Mouse (Mus musculus) cerebellum, adult 9-11 months (tissue): ENCODE measurements around the gene Pcsk4.

Source experiments
- DNase-seq: peaks from one replicate; pipeline ENCODE4 v3.0.0; 2022

Gene Pcsk4

DNA sequence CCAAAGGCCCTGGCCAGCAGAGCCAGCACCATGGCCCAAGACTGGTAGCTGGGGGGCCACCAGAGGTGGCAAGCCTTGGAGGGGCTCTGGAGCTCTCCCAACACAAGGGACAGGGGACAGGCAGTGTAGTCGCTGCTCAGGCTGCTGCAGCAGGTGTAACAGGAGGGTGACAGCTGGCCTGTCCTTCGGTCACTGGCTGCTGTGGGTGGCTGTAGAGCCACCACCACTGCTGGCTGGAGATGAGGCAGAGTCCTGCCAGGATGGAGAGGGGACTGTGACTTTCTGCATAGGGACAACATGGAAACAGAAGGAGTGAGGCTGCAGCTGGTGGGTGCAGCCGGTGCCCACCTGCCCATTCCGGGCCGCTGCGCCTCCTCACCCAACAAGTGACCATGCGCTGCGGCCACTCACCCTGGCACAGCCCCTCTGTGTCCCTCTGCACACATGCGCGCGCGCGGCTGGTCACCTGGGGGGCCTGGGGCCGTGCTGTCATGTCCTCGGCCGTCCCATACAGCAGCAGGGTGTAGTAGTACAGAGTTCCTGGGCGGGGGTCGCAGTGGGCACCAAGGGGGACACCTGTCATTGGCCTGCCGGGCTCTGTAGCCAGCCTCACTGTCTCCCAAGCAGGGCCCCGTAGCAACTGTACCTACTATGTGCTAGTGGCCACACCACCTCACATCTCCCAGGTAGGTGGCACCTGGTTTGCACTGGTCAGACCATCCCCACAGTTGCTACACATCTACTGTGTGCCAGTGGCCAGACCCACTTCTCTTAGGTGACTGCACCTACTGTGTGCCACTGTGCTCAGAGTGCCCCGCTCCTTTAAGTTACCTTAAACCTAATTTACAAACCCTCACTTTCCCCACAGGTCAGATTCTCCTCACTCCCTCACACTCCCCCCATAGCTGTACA, 7.4 kb downstream of the Pcsk4 start:
- peak; percentile 70 for DNase-seq

GRCm38 (mm10) chr10:80321014-80321669, 8.2 kb downstream of the Pcsk4 start:
- no peak for DNase-seq

GRCm38 (mm10) chr10:80320340-80320760, 8.9 kb downstream of the Pcsk4 start, which contains the start of gene 2310011J03Rik:
Gene 2310011J03Rik, minus strand, starts transcription at chr10:80320537.
- peak; percentile 91 for DNase-seq

GRCm38 (mm10) chr10:80317011-80317410, 12.3 kb downstream of the Pcsk4 start:
- no peak for DNase-seq

DNA sequence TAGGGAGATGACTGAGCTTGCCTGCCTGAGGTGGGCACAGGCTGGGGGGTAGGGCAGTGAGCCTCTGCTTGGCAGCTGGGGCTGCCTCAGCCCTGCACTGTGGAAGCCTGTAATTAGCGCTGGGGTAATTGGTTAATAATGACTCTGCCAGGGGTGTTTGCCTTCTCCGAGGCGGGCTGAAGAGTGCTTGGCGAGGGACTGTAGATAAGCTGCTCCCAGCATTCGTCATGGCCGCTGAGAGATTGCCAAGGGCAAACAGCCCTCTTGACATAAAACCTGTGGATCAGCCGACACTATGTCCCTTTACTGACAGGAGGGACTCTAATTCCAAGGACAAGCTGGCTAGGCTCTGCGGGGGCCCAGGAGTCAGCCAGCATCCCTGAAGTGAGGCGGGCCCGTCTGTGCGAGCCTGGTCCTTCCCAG, 12.9 kb downstream of the Pcsk4 start:
- DNase-seq: no peak

GRCm38 (mm10) chr10:80315315-80315714, 14.0 kb downstream of the Pcsk4 start:
- peak; percentile 45 for DNase-seq

- DNase-seq: peak; percentile 62
Measured at GRCm38 (mm10) chr10:80314494-80315001, 14.8 kb downstream of the Pcsk4 start.

DNA sequence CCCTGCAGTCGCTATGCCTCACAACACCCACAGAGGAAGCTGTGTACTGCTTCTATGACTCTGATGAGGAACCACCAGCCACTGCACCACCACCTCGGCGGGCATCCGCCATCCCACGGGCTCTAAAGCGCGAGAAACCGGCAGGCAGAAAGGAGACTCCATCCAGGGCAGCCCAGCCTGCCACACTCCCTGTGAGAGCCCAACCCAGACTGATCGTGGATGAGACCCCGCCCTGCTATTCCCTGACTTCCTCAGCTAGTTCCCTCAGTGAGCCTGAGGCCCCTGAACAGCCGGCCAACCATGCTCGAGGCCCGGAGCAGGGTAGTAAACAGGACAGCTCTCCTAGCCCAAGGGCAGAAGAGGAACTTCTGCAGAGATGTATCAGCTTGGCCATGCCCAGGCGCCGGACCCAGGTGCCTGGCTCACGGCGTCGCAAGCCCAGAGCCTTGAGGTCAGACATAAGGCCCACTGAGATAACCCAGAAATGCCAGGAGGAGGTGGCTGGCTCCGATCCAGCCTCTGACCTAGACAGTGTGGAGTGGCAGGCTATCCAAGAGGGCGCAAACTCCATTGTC, 15.6 kb downstream of the Pcsk4 start:
- peak; percentile 78 for DNase-seq

DNA sequence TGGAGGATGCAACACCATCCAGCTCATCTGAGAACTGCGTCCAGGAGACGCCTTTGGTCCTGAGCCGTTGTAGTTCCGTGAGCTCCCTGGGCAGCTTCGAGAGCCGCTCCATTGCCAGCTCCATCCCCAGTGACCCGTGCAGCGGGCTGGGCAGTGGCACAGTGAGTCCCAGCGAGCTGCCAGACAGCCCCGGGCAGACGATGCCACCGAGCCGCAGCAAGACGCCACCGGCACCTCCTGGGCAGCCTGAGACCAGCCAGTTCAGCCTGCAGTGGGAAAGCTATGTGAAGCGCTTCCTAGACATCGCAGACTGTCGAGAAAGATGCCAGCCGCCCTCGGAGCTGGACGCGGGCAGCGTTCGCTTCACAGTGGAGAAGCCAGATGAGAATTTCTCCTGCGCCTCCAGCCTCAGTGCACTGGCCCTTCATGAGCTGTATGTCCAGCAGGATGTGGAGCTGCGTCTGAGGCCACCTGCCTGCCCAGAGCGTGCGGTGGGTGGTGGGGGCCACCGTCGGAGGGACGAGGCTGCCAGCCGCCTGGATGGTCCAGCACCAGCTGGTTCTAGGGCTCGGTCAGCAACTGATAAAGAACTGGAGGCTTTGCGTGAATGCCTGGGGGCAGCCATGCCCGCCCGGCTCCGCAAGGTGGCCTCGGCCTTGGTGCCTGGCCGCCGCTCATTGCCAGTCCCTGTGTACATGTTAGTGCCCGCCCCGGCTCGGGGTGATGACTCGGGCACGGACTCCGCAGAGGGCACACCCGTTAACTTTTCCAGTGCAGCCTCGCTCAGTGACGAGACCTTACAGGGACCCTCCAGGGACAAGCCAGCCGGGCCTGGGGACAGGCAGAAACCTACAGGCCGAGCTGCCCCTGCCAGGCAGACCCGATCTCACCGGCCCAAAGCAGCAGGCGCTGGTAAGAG, 16.5 kb downstream of the Pcsk4 start:
- peak; percentile 67 for DNase-seq

DNA sequence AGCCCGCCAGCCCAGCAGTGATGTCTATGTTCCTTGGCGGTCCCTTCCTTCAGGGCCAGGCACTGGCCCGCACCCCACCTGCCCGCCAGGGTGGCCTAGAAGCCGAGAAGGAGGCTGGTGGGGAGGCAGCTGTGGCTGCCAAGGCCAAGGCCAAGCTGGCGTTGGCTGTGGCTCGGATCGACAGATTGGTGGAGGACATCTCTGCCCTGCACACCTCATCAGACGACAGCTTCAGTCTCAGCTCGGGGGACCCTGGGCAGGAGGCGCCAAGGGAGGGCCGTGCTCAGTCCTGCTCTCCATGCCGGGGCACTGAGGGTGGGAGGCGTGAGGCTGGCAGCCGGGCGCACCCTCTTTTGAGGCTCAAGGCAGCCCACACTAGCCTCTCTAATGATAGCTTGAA, 17.7 kb downstream of the Pcsk4 start:
- peak; percentile 65 for DNase-seq

DNA sequence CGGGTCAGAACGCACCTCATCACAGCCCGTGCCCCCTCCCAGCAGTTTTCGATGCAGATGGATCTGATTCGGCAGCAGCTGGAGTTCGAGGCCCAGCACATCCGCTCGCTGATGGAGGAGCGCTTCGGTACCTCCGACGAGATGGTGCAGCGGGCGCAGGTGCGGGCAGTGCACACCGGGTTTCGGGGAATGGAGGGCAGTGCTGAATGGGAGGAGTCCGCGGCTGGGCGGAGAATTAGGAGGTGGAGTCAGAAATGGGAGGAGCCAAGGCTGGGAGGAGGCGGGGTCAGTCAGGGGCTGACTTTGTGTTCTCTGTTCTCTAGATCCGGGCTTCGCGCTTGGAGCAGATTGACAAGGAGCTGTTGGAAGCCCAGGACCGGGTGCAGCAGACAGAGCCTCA, 24.4 kb downstream of the Pcsk4 start:
- no peak for DNase-seq

GRCm38 (mm10) chr10:80304458-80304857, 24.8 kb downstream of the Pcsk4 start:
- DNase-seq: no peak

DNA sequence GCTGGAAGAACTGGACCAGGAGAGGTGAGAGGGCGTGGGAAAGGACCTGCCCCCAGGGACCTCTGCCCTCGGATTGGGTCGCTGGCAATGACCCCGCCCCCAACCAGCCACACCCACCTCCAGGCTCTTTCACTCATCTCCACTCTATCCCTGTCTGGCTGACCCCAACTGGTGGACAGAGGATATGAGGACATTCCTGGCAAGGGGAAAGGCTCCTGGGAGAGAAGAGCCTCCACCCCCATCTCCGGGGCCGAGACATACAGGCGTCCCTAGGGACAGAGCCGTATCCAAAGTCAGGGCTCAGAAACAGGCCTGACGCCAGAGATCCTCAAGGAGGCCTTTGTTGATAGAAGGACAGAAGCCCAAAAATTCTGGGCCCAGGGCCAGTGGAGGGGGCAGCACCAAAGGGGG, 26.8 kb downstream of the Pcsk4 start:
- peak; percentile 82 for DNase-seq

GRCm38 (mm10) chr10:80302082-80302355, 27.3 kb downstream of the Pcsk4 start:
- no peak for DNase-seq

- DNase-seq: peak; percentile 67
Measured at GRCm38 (mm10) chr10:80301256-80302081, 27.8 kb downstream of the Pcsk4 start.

DNA sequence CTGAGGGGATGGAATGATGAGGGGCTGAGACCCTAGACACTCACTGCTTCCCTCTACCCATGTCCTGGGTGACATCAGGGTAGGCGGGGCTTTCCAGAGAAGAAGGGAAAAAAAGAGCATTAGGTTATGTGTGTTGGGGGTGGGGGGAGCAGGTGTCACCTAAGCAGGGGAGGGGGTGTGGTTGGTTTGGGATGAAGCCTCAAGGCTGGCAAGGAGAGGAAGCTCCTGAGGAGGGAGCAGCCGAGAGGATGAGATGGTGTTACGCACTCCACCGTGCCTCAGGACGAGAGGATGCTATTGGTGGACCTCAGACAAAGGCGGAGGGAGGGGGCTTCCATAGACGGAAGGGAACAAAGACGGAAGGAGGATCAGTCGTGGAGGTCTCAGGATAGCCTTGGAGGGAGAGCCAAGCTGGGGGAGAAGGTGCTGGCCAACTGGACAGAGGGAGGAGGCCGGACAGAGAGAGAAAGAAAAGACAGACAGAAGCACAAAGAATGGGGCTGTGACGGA, 28.6 kb downstream of the Pcsk4 start:
- DNase-seq: peak; percentile 72

DNA sequence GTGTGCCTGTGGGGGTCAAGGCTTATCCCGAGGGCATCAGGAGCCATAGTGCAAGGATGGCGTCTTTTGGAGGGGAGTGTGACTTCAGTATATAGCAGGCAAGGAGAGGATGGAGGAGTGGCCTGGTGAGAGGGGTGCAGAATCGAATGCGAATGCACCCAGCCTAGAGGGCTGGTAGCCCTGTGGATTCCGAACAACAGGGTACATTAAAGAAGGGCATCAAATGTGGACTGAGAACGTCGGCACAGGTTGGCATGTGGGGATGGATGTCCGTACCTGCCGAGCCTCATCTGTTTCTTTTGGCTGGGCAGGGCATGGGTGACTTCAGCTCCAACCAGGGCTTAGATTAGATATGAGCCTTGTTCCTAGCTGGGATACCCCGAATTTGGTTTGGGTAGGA, 29.5 kb downstream of the Pcsk4 start:
- peak; percentile 60 for DNase-seq

DNA sequence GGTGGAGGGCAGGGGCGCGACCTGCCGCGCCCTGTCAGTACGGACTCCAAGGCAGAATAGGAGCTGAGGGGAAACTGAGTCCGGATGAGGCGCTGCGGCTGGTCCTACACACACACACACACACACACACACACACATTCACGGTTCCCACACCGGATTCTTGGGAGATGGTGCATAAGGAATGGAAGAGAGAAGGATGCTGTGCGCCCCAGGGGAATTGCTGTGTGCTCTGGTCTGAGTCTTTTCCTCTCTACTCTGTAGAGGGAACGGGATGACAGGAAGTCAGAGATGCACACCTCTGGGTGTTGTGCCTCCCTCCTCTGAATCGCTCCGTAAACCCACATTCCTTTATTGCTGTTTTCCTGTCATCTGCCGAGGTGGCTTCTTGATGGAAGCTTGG, 30.0 kb downstream of the Pcsk4 start:
- no peak for DNase-seq

DNA sequence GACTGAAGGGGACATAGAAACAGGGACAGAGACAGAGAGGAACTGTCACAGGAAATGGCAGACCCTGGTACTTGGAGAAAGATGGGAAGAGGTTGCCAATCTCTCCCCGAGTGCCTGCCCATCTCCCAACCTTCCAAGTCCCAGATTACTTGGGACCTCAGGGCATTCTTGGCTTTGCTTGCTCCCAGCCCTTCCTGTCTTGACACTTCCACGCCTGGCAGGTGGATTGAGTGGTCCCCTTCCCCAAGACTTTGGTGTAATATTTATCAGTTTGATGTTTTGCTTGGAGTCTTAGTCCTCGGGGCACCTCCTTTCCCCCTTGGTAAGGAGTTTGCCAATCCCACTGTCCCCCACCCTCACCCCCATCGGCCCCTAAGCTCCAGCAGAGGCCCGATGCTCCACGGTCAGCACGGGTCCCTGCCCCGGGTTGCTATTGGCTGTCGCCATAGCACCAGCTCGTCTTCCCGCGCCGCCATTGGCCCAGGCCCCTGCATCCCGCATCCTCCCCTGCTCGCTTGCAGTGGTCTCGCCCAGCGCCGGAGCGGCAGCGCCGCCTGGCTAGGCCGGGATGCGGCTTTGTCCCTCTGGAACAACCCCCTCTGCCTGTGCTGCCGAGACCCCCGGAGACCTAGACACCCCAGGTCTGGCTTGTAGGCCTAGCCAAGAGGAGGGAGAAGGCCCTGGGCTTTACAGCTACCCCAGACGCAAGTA, 30.6 kb downstream of the Pcsk4 start:
- peak; percentile 95 for DNase-seq

DNA sequence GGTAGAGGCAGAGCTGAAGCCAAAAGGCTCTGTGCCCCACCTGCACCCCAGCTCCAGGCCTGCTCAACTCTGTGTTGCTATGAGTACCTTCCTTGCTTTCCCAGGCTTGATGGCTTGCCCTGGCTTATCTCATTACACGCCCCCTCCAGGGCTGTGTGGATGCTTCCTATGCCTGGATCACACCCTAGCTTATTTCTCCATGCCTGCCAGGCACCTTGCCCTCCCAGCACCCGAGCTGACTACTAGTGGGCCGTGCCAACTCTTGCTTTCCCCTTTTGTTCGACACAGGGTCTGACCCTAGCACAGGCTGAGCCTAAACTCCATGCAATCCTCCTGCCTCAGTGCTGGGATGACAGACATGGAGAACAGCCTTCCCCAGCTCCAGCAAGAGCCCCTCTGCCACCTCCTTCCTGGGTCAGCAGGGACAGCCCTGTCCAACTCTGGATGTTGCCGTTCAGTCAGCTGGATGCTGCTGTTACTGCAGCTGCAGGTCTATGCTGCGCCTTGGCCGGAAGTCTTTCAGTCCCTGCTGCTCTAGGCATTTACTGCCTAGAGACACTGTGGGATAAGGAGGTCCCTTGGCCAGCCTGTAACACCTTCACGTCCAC, 31.7 kb downstream of the Pcsk4 start:
- peak; percentile 71 for DNase-seq
